Mouse (Mus musculus): ENCODE measurements around the gene Zfp791. TPM values are rescaled to one million over a fixed set of nuclear protein-coding genes. Genes with fewer than 3 reads are reported as not detected.
A peak's percentile ranks its signal among the peaks of the same experiment; 100 is the strongest.
"Not testable (repeated sequence)": the region's sequence is repeated elsewhere in the genome, so short reads cannot be mapped to it uniquely, and the experiment has no call there.

Gene Zfp791
- total RNA-seq, 2 experiments from 2014 or later, result not detected

GRCm38 (mm10) chr8:85084633-85085032 is 38.3 kb downstream of the Zfp791 start:
- no peak for ATAC-seq (replicated peaks; ENCODE audit: low FRiP score, poor library complexity, severe bottlenecking)

GRCm38 (mm10) chr8:85083108-85083813 is 39.6 kb downstream of the Zfp791 start, which contains the start of gene Man2b1:
Gene Man2b1 (plus strand): TSS chr8:85083270.
- peak; percentile 79 for ATAC-seq (replicated peaks; ENCODE audit: low FRiP score, poor library complexity, severe bottlenecking)

DNA sequence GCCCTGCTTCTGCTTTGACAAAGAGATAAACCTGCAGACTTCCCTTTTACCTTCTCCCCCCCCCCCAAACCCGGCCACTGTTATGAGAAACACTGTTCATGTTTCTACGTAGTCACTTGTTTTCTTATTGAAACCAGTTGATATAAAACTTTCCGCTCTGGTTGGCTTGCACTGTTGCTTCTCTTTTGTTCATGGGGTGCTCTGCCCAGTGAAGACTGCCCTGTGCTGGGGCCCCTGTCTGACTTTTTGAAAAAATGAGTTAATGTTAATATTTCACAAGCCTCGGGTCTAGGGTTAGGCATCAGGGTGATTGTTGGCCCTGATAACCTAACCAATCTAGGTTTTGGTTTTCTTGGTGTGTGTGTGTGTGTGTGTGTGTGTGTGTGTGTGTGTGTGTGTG is 40.7 kb downstream of the Zfp791 start:
- ATAC-seq (replicated peaks; ENCODE audit: low FRiP score, poor library complexity, severe bottlenecking), result not testable (repeated sequence)

DNA sequence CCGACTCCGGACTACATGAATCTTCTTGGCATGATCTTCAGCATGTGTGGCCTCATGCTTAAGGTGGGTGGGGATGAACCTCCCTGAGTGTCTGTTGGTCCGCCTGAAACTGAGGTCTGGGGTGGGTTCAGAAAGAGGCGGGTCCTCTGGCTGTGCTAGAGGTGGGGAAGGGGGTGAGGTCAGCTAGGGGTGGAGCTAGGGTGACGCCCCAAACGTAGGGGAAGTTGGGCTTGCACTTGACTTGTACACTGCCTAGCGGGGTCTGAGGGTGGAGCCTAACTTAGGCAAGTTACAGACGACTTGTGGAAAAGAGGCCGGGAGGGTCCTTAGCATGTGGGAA is 41.7 kb downstream of the Zfp791 start, which contains the start of gene Wdr83:
Wdr83 (minus strand) TSS at position 91 of the 340 bp plus-strand sequence.
- ATAC-seq (replicated peaks; ENCODE audit: low FRiP score, poor library complexity, severe bottlenecking), result peak; percentile 13; the same call in 1 of the 2 replicates

- ATAC-seq (replicated peaks; ENCODE audit: low FRiP score, poor library complexity, severe bottlenecking), result peak; percentile 50
Measured at GRCm38 (mm10) chr8:85080532-85081215, 42.2 kb downstream of the Zfp791 start, which contains the start of gene Wdr83os. Gene Wdr83os (plus strand): TSS chr8:85080740.

GRCm38 (mm10) chr8:85080214-85080531 is 42.7 kb downstream of the Zfp791 start:
- ATAC-seq (replicated peaks; ENCODE audit: low FRiP score, poor library complexity, severe bottlenecking), result peak; percentile 27; the same call in 1 of the 2 replicates

- ATAC-seq (replicated peaks; ENCODE audit: low FRiP score, poor library complexity, severe bottlenecking), result peak; percentile 70
Measured at GRCm38 (mm10) chr8:85076993-85077392, 45.9 kb downstream of the Zfp791 start.

GRCm38 (mm10) chr8:85076001-85076400 is 46.9 kb downstream of the Zfp791 start:
- peak; percentile 53 for ATAC-seq (replicated peaks; ENCODE audit: low FRiP score, poor library complexity, severe bottlenecking)

GRCm38 (mm10) chr8:85074617-85075016 is 48.3 kb downstream of the Zfp791 start:
- ATAC-seq (replicated peaks; ENCODE audit: low FRiP score, poor library complexity, severe bottlenecking), result no peak

- ATAC-seq (replicated peaks; ENCODE audit: low FRiP score, poor library complexity, severe bottlenecking), result no peak
Measured at GRCm38 (mm10) chr8:85074167-85074566, 48.7 kb downstream of the Zfp791 start.

- no peak for ATAC-seq (replicated peaks; ENCODE audit: low FRiP score, poor library complexity, severe bottlenecking)
Measured at GRCm38 (mm10) chr8:85073041-85073612, 49.8 kb downstream of the Zfp791 start.

GRCm38 (mm10) chr8:85072364-85072929 is 50.4 kb downstream of the Zfp791 start:
- ATAC-seq (replicated peaks; ENCODE audit: low FRiP score, poor library complexity, severe bottlenecking), result no peak

- peak; percentile 80 for ATAC-seq (replicated peaks; ENCODE audit: low FRiP score, poor library complexity, severe bottlenecking)
Measured at GRCm38 (mm10) chr8:85071514-85072281, 51.2 kb downstream of the Zfp791 start, which contains the start of gene Dhps. Gene Dhps (plus strand): TSS chr8:85071757.

DNA sequence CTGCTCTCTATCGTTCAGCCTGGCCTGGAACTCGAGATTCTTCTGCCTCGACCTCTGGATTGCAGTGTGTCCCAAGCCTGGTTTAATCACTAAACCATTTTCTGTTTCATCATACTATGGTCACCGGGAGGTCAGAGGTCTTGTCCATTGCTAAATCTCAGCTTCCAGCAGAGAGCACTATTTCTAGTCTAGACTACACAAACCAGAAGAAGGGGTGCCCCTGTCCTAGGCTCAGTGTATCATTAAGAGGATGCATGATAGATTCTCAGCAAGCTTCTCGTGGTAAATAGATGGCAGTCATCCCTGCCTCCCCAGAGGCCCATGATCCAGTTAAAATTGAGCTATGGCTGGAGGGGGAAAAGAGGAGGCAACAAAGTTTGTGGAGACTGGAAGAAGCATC is 51.9 kb downstream of the Zfp791 start:
- ATAC-seq (replicated peaks; ENCODE audit: low FRiP score, poor library complexity, severe bottlenecking), result no peak

DNA sequence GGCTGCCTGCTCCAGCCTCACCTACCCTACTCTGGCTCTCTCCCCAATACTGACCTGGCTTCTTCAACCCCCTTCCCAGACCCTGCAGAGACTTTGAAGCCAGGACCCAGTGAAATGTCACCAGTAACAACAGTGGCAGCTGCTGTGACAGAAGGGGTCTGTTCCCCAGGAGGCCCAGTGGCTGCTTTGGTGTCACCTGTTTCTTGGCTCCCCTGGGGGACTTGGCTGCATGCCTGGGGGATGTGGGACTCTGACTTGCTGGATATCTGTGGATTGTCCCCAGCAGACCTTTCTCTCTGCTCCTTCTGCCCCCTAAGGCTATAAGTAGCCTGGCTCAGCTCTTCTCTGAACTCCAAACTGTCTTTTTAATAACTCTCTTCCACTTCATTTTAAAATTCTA is 54.9 kb downstream of the Zfp791 start, which contains the start of gene Gm5741:
Gm5741 (minus strand) TSS at position 1 of the 400 bp plus-strand sequence.
- ATAC-seq (replicated peaks; ENCODE audit: low FRiP score, poor library complexity, severe bottlenecking), result no peak

DNA sequence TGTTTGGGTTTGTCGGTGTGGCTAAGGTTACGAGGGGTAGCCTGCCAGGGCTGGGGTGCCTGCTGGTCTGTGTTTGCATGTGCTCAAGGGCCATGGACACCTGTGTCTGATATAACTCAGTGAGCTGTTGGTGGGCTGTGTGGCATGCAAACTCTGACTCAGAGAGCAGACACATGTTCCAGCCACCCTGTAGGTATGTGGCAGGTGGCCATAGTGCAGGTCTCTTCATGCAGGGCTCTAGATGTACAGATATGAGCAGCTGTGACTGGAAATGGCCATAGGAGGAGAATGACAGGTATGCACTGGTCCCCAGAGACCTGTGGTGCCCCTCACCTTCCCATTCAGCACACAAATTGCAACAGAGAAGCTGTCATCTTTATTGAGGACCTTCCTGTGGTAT is 55.7 kb downstream of the Zfp791 start:
- ATAC-seq (replicated peaks; ENCODE audit: low FRiP score, poor library complexity, severe bottlenecking), result no peak

DNA sequence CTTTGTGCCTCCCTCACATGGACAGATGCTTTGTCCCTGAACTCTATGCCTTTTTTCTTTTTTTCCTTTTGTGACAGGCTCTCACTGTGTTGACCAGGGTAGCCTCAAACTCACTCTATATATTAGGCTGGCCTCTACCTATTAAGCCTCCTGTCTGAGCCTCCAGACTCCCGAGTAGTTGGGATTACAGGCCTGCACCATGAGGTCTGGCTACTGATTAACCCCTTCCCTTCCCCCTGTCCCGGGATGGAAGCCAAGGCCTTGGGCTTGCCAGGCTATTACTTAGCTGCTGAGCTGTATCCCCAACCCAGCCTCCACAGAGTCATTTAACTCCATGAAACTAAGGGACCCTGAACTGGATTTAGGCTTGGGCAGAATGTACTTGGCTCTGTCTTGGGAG is 57.7 kb downstream of the Zfp791 start:
- no peak for ATAC-seq (replicated peaks; ENCODE audit: low FRiP score, poor library complexity, severe bottlenecking)

- ATAC-seq (replicated peaks; ENCODE audit: low FRiP score, poor library complexity, severe bottlenecking), result no peak
Measured at GRCm38 (mm10) chr8:85062603-85063002, 60.3 kb downstream of the Zfp791 start.

DNA sequence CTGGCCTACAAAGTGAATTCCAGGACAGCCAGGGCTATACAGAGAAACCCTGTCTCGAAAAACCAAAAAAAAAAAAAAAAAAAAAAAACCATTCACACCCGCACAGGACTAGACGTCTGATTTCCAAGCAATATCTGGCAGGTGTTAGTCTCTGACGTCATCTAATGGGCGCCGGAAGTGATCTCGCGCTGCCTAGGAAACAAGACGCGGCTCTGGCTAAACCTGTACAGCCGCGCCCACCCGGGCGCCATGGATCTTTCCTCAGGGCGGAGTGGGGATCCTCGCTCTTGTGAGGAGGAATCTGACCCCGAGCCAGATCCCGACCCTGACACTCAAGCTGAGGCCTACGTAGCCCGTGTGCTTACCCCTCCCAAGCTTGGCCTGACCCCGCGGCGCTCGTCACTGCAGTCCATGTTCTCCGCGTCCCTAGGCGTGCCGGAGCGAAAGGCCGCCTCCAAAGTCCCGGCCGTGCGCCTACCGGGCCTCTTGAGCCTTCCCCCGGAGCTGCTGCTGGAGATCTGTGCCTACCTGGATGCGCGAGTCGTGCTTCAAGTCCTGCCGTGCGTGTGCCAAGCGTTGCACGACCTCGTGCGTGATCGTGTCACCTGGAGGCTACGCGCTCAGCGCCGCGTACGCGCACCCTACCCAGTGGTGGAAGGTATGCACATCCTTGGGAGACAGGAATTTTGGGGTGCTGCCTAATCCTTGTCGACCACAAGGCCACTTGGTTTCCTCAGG is 62.8 kb downstream of the Zfp791 start, which contains the start of gene Fbxw9:
Fbxw9 (plus strand) TSS at position 177 of the 738 bp plus-strand sequence.
- peak; percentile 88 for ATAC-seq (replicated peaks; ENCODE audit: low FRiP score, poor library complexity, severe bottlenecking)
